Mouse (Mus musculus) ES-E14 (cell line): ENCODE measurements around the gene Hrh2. TPM values are rescaled to one million over a fixed set of nuclear protein-coding genes. Genes with fewer than 3 reads are reported as not detected.

Source experiments
- DNase-seq: peaks from one replicate; pipeline ENCODE4 v3.0.0-alpha.2; 2013; ENCODE audit warnings: low read depth, low spot score
- H3K27ac ChIP-seq: 2 replicates; pipeline ENCODE4 v1.5.1; 2012; ENCODE audit warnings: low read depth, mild to moderate bottlenecking, low read length, moderate library complexity, mixed read lengths; ENCODE audit not compliant: poor library complexity, insufficient read depth, severe bottlenecking
- H3K36me3 ChIP-seq: 2 replicates; pipeline ENCODE4 v1.6.1; 2012; ENCODE audit warnings: mild to moderate bottlenecking, low read length, moderate library complexity, mixed read lengths; ENCODE audit not compliant: control insufficient read depth, poor library complexity, insufficient read depth, severe bottlenecking
- H3K4me1 ChIP-seq, 2 experiments: fragments of 150-350 bp in 1 of 2; sonication (generic) in 1 of 2; 2 replicates each; pipeline ENCODE4 v1.6.1; 2012; ENCODE audit warnings: low read length in 2 of 2, mild to moderate bottlenecking in 1 of 2, mixed read lengths in 1 of 2; ENCODE audit not compliant: control insufficient read depth in 2 of 2, insufficient read depth in 2 of 2, poor library complexity in 1 of 2
- H3K4me3 ChIP-seq, 2 experiments: fragments of 150-350 bp in 1 of 2; sonication (generic) in 1 of 2; 2 replicates each; pipeline ENCODE4 v1.5.1; 2012; ENCODE audit warnings: low read length in 2 of 2, low read depth in 1 of 2, mild to moderate bottlenecking in 1 of 2, mixed read lengths in 1 of 2; ENCODE audit not compliant: insufficient read depth in 1 of 2, poor library complexity in 1 of 2, severe bottlenecking in 1 of 2
- H3K9ac ChIP-seq: 2 replicates; pipeline ENCODE4 v1.6.1; 2012; ENCODE audit warnings: low read depth, mild to moderate bottlenecking, low read length, mixed read lengths; ENCODE audit not compliant: poor library complexity, insufficient read depth, severe bottlenecking
- H3K9me3 ChIP-seq: fragments of 150-350 bp; sonication (generic); 2 replicates; pipeline ENCODE4 v1.6.1; 2012; ENCODE audit warnings: low read depth, mild to moderate bottlenecking, low read length; ENCODE audit not compliant: control insufficient read depth, insufficient read depth
- CHD2 ChIP-seq: IDR thresholded peaks from 2 replicates; pipeline ENCODE4 v1.6.1; 2014; ENCODE audit warnings: mild to moderate bottlenecking, low read depth, low read length, inconsistent platforms
- HCFC1 ChIP-seq: IDR thresholded peaks from 2 replicates; pipeline ENCODE4 v1.6.1; 2012; ENCODE audit warnings: low read length, inconsistent platforms, borderline replicate concordance; ENCODE audit not compliant: insufficient read depth
- MAFK ChIP-seq: IDR thresholded peaks from 2 replicates; pipeline ENCODE4 v1.6.1; 2014; ENCODE audit warnings: mild to moderate bottlenecking, low read depth, low read length, inconsistent platforms; ENCODE audit not compliant: insufficient read depth
- ZC3H11A ChIP-seq: IDR thresholded peaks from 2 replicates; pipeline ENCODE4 v1.6.1; 2012; ENCODE audit warnings: low read depth, mild to moderate bottlenecking, inconsistent platforms, low read length, borderline replicate concordance
- ZNF384 ChIP-seq: IDR thresholded peaks from 2 replicates; pipeline ENCODE4 v1.6.1; 2012; ENCODE audit warnings: low read depth, low read length, inconsistent platforms
- in situ Hi-C, 2 experiments: fragments of 600-800 bp; cut with MboI; formaldehyde crosslinking; loops; one replicate each; pipeline ENCODE4 v1.15.1; 2025; ENCODE audit warnings: low sequenced_read_pairs in 2 of 2, inconsistent platforms in 1 of 2; ENCODE audit not compliant: unreplicated experiment in 2 of 2
- total RNA-seq: library from RNA; depleted of rRNA; stranded (reverse); fragments of 300-350 nt; gene quantifications from 2 replicates; pipeline ENCODE4 v1.2.3, GENCODE M21; 2012

Gene Hrh2
- total RNA-seq, 1 experiment = 0.62 TPM

DNA sequence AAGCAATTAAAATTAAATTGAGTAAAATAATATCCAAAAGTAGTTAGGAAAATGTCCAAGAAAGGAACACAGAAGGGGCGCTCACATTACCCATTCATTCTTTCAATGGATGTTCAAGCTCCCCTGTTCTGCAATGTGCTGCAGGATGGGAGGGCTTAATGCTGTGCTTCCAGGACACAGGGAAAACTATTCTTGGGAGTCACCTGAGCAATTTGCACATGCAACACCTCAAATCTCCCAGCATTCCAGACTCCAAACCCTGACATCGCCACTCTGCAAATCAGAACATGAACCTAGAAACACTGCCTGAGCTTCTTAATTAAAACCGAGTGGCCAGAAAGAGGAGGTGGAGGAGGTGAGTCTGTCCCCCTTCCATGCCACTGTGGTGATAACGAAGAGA lies 10.0 kb upstream of the Hrh2 start:
- TF ChIP-seq ZC3H11A (no peak), CHD2 (no peak), ZNF384 (no peak), MAFK (no peak), HCFC1 (no peak)
- H3K9ac ChIP-seq = no peak overlapping the region
- no peak overlapping the region for H3K27ac ChIP-seq
- H3K36me3 ChIP-seq = no peaks in the 10 kb centered on the region
- no peaks in the 10 kb centered on the region for H3K9me3 ChIP-seq
- peaks cover 0 to 3% of the 10 kb centered on the region in 2 experiments; a peak in 1 of 4 replicates for H3K4me1 ChIP-seq
- no peak overlapping the region for H3K4me3 ChIP-seq
- in situ Hi-C loops = no loop called here
- no peak for DNase-seq

GRCm38 (mm10) chr13:54186394-54186793 lies 5.5 kb upstream of the Hrh2 start:
- Histone ChIP-seq H3K36me3 (no peaks in the 10 kb centered on the region), H3K27ac (no peak overlapping the region), H3K9me3 (no peaks in the 10 kb centered on the region), H3K4me3 (no peak overlapping the region), H3K9ac (no peak overlapping the region), H3K4me1 (no peaks in the 10 kb centered on the region)
- in situ Hi-C loops = no loop called here
- TF ChIP-seq ZC3H11A (no peak), MAFK (no peak), HCFC1 (no peak), CHD2 (no peak), ZNF384 (no peak)
- no peak for DNase-seq

DNA sequence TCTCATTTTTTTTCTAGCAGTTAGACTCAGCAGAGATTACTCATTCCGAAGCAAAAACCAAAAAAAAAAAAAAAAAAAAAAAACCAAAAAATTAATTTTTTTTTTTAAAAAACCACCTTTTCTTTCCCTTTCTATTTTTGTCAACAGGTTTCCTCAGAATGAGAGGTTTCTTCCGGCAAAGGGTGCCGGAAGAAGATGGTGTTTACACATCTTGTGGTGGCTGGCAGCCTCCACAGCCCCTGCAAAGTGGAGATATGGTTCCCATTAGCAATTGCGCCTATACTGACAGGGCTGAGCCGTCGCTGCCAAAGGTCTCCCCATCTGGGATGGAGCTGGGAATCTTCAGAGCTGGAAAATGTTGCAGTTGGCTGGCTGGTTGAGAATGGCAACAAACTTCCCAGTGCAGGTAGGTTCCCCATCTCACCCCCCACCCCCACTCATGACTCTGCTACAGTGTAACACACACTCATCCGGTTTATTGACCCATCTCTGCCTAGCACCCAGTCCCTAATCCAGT lies 3.7 kb upstream of the Hrh2 start:
- H3K36me3 ChIP-seq = no peaks in the 10 kb centered on the region
- peaks cover 0 to 2% of the 10 kb centered on the region in 2 experiments; a peak in 1 of 4 replicates for H3K4me1 ChIP-seq
- no peaks in the 10 kb centered on the region for H3K9me3 ChIP-seq
- in situ Hi-C loops = no loop called here
- H3K9ac ChIP-seq = no peak overlapping the region
- no peak overlapping the region for H3K4me3 ChIP-seq
- DNase-seq = no peak
- no peak for TF ChIP-seq CHD2
- no peak overlapping the region for H3K27ac ChIP-seq

- Histone ChIP-seq H3K9me3 (no peaks in the 10 kb centered on the region), H3K4me1 (peaks cover 2% of the 10 kb centered on the region in 2 experiments; a peak in 2 of 4 replicates), H3K9ac (no peak overlapping the region), H3K27ac (no peak overlapping the region), H3K4me3 (no peak overlapping the region), H3K36me3 (no peaks in the 10 kb centered on the region)
- DNase-seq = no peak
- in situ Hi-C loops = no loop called here
- TF ChIP-seq HCFC1 (no peak), MAFK (no peak), CHD2 (no peak), ZC3H11A (no peak), ZNF384 (no peak)
Observed at GRCm38 (mm10) chr13:54189896-54190295, 2.0 kb upstream of the Hrh2 start.

DNA sequence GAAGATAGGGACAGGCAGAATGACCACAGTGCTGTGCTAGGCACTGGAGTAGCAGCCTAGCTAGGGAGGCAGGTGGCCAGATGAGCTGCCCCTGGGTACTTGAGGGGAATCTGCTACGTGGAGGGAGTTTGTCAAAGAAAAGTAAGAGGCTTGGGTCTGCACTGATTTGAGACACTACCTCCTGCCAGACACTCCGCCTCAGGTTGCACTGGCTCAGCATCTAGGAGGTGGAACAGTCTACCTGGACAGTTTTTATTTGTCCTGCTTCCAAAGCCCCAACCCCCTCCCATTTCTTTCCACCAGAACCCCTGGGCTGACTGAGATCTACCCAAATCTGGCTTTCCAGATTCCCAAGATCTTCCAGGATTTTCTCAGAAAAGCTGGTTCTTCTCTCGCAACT lies 748 bp upstream of the Hrh2 start:
- Histone ChIP-seq H3K9me3 (no peaks in the 10 kb centered on the region), H3K4me1 (peaks cover 2% of the 10 kb centered on the region in 2 experiments; a peak in 2 of 4 replicates), H3K9ac (no peak overlapping the region), H3K36me3 (no peaks in the 10 kb centered on the region), H3K27ac (no peak overlapping the region), H3K4me3 (no peak overlapping the region)
- no peak for DNase-seq
- in situ Hi-C loops = no loop called here
- TF ChIP-seq CHD2 (no peak), ZNF384 (no peak), ZC3H11A (no peak), MAFK (no peak), HCFC1 (no peak)
